Mouse (Mus musculus): ENCODE data around the gene Actl10.

Actl10 gene

GRCm38 (mm10) chr2:154581421-154581820 lies 29.8 kb downstream of the Actl10 start:
- WGBS: 69% methylated on average over 1 of the region's 1 CpGs

GRCm38 (mm10) chr2:154583906-154584872 lies 32.6 kb downstream of the Actl10 start:
- WGBS: 32% methylated on average over 15 of the region's 15 CpGs

- 31% methylated on average over 17 of the region's 17 CpGs for WGBS
Observed at GRCm38 (mm10) chr2:154584931-154585601, 33.5 kb downstream of the Actl10 start.

GRCm38 (mm10) chr2:154586405-154586804 lies 34.8 kb downstream of the Actl10 start:
- 64% methylated on average over 5 of the region's 5 CpGs for WGBS

GRCm38 (mm10) chr2:154589051-154589450 lies 37.5 kb downstream of the Actl10 start:
- 53% methylated on average over 4 of the region's 4 CpGs for WGBS

- WGBS: 80% methylated on average over 3 of the region's 3 CpGs
Observed at GRCm38 (mm10) chr2:154591239-154591638, 39.7 kb downstream of the Actl10 start.

- 75% methylated on average over 3 of the region's 3 CpGs for WGBS
Observed at GRCm38 (mm10) chr2:154593025-154593424, 41.4 kb downstream of the Actl10 start.

GRCm38 (mm10) chr2:154595775-154596174 lies 44.2 kb downstream of the Actl10 start:
- WGBS: 57% methylated on average over 5 of the region's 5 CpGs

- WGBS: 94% methylated on average over 3 of the region's 3 CpGs
Observed at GRCm38 (mm10) chr2:154597399-154597798, 45.8 kb downstream of the Actl10 start.

- WGBS: 73% methylated on average over 6 of the region's 6 CpGs
Observed at GRCm38 (mm10) chr2:154600586-154600985, 49.0 kb downstream of the Actl10 start.

GRCm38 (mm10) chr2:154601324-154601723 lies 49.7 kb downstream of the Actl10 start:
- WGBS: 73% methylated on average over 3 of the region's 3 CpGs
